Mouse (Mus musculus) retina, postnatal 7 days (tissue): Measurements from ENCODE around the gene B3galnt1.

Experiments used
- DNase-seq: peaks from one replicate; pipeline ENCODE4 v3.0.0-alpha.2; 2012; ENCODE audit warnings: low read depth, low spot score

The B3galnt1 gene

GRCm38 (mm10) chr3:69563406-69563805 is 35.4 kb downstream of the B3galnt1 start:
- DNase-seq = no peak

- no peak for DNase-seq
Measured at GRCm38 (mm10) chr3:69561686-69562085, 37.1 kb downstream of the B3galnt1 start.

- DNase-seq = no peak
Measured at GRCm38 (mm10) chr3:69559975-69560330, 38.8 kb downstream of the B3galnt1 start.

- DNase-seq = no peak
Measured at GRCm38 (mm10) chr3:69559316-69559974, 39.3 kb downstream of the B3galnt1 start.

- DNase-seq = no peak
Measured at GRCm38 (mm10) chr3:69556092-69556778, 42.5 kb downstream of the B3galnt1 start.

GRCm38 (mm10) chr3:69555511-69555910 is 43.2 kb downstream of the B3galnt1 start:
- no peak for DNase-seq

- no peak for DNase-seq
Measured at GRCm38 (mm10) chr3:69549602-69550001, 49.2 kb downstream of the B3galnt1 start.

- no peak for DNase-seq
Measured at GRCm38 (mm10) chr3:69548704-69549455, 49.9 kb downstream of the B3galnt1 start.

- DNase-seq = no peak
Measured at GRCm38 (mm10) chr3:69545017-69545416, 53.7 kb downstream of the B3galnt1 start.

GRCm38 (mm10) chr3:69543730-69544129 is 55.0 kb downstream of the B3galnt1 start:
- DNase-seq = no peak

- DNase-seq = no peak
Measured at GRCm38 (mm10) chr3:69542962-69543361, 55.8 kb downstream of the B3galnt1 start.

GRCm38 (mm10) chr3:69535941-69536647 is 62.7 kb downstream of the B3galnt1 start:
- DNase-seq = no peak

GRCm38 (mm10) chr3:69535486-69535885 is 63.3 kb downstream of the B3galnt1 start:
- no peak for DNase-seq

GRCm38 (mm10) chr3:69532687-69533086 is 66.1 kb downstream of the B3galnt1 start:
- DNase-seq = no peak

- no peak for DNase-seq
Measured at GRCm38 (mm10) chr3:69531511-69531910, 67.2 kb downstream of the B3galnt1 start.

- DNase-seq = no peak
Measured at GRCm38 (mm10) chr3:69529576-69529975, 69.2 kb downstream of the B3galnt1 start.

GRCm38 (mm10) chr3:69527384-69527783 is 71.4 kb downstream of the B3galnt1 start:
- DNase-seq = no peak

- DNase-seq = no peak
Measured at GRCm38 (mm10) chr3:69525072-69525529, 73.7 kb downstream of the B3galnt1 start.

- DNase-seq = no peak
Measured at GRCm38 (mm10) chr3:69524356-69525071, 74.2 kb downstream of the B3galnt1 start.
